Mouse (Mus musculus) CH12.LX (cell line): ENCODE measurements around the gene Extl1. TPM values are rescaled to one million over a fixed set of nuclear protein-coding genes. Genes with fewer than 3 reads are reported as not detected.

Experiments
- DNase-seq: peaks from one replicate; pipeline ENCODE4 v3.0.0-alpha.2; 2013; ENCODE audit errors: extremely low read depth
- H3K27ac ChIP-seq: 2 replicates; pipeline ENCODE4 v1.5.1; 2012; ENCODE audit warnings: low read depth, mild to moderate bottlenecking, control low read depth, moderate library complexity; ENCODE audit not compliant: insufficient read depth
- H3K27me3 ChIP-seq: replicated peaks from 2 replicates; pipeline ENCODE3; 2012; ENCODE audit warnings: inconsistent platforms
- H3K36me3 ChIP-seq, 2 experiments: replicated peaks in 1 of 2; 2 replicates each; pipeline versions ENCODE3 to v1.6.1; 2012; ENCODE audit warnings: inconsistent platforms in 1 of 2, low read length in 1 of 2, mild to moderate bottlenecking in 1 of 2, mixed read lengths in 1 of 2, moderate library complexity in 1 of 2; ENCODE audit not compliant: control insufficient read depth in 1 of 2, insufficient read depth in 1 of 2
- H3K4me1 ChIP-seq, 2 experiments: 2 replicates each; pipeline ENCODE4 v1.6.1; 2012; ENCODE audit warnings: inconsistent platforms in 1 of 2, moderate library complexity in 1 of 2; ENCODE audit not compliant: insufficient read depth in 2 of 2, control insufficient read depth in 1 of 2
- H3K4me2 ChIP-seq: 2 replicates; pipeline ENCODE4 v1.6.1; 2012; ENCODE audit warnings: low read depth, mild to moderate bottlenecking, control low read depth; ENCODE audit not compliant: poor library complexity, insufficient read depth, severe bottlenecking
- H3K4me3 ChIP-seq, 3 experiments: fragments of 150-350 bp in 1 of 3; sonication (generic) in 1 of 3; replicated peaks in 1 of 3; 2 replicates each; pipeline versions ENCODE3 to v1.5.1; 2011 to 2012; ENCODE audit warnings: low read depth in 2 of 3, low read length in 2 of 3, mild to moderate bottlenecking in 2 of 3, moderate library complexity in 2 of 3, control low read depth in 1 of 3, improper control_type of control experiment in 1 of 3, inconsistent platforms in 1 of 3, mixed read lengths in 1 of 3; ENCODE audit not compliant: poor library complexity in 1 of 3
- H3K79me2 ChIP-seq: replicated peaks from 2 replicates; pipeline ENCODE4 v1.6.1; 2012; ENCODE audit warnings: mild to moderate bottlenecking, moderate library complexity; ENCODE audit not compliant: control insufficient read depth, poor library complexity, insufficient read depth, severe bottlenecking; ENCODE audit errors: extremely low read depth
- H3K9ac ChIP-seq: 2 replicates; pipeline ENCODE4 v1.6.1; 2012; ENCODE audit warnings: low read depth, mild to moderate bottlenecking, control low read depth, moderate library complexity; ENCODE audit not compliant: insufficient read depth
- H3K9me3 ChIP-seq: replicated peaks from 2 replicates; pipeline ENCODE3; 2012; ENCODE audit warnings: low read length, inconsistent platforms, mixed read lengths
- BHLHE40 ChIP-seq: IDR thresholded peaks from 2 replicates; pipeline ENCODE4 v1.6.1; 2011; ENCODE audit warnings: mild to moderate bottlenecking, low read depth, low read length, improper control_type of control experiment
- CTCF ChIP-seq, 2 experiments: IDR thresholded peaks in 1 of 2; conservative IDR thresholded peaks in 1 of 2; 2 replicates each; pipeline ENCODE4 v1.5.1; 2011 to 2012; ENCODE audit warnings: low read depth in 2 of 2, low read length in 2 of 2, improper control_type of control experiment in 1 of 2, inconsistent platforms in 1 of 2, mild to moderate bottlenecking in 1 of 2, moderate library complexity in 1 of 2
- ELF1 ChIP-seq: IDR thresholded peaks from 2 replicates; pipeline ENCODE4 v1.6.1; 2014; ENCODE audit warnings: low read depth, mild to moderate bottlenecking, inconsistent platforms, low read length, improper control_type of control experiment
- EP300 ChIP-seq: IDR thresholded peaks from 2 replicates; pipeline ENCODE4 v1.6.1; 2011; ENCODE audit warnings: low read length, improper control_type of control experiment
- ETS1 ChIP-seq: conservative IDR thresholded peaks from 2 replicates; pipeline ENCODE4 v1.6.1; 2012; ENCODE audit warnings: low read depth, mild to moderate bottlenecking, inconsistent platforms, low read length, improper control_type of control experiment, moderate library complexity
- HCFC1 ChIP-seq: IDR thresholded peaks from 2 replicates; pipeline ENCODE4 v1.6.1; 2012; ENCODE audit warnings: low read depth, mild to moderate bottlenecking, inconsistent platforms, low read length, improper control_type of control experiment
- IRF4 ChIP-seq: IDR thresholded peaks from 2 replicates; pipeline ENCODE4 v1.6.1; 2014; ENCODE audit warnings: low read depth, mild to moderate bottlenecking, inconsistent platforms, low read length, improper control_type of control experiment
- JUN ChIP-seq: IDR thresholded peaks from 2 replicates; pipeline ENCODE4 v1.6.1; 2011; ENCODE audit warnings: low read depth, mild to moderate bottlenecking, low read length, improper control_type of control experiment, moderate library complexity; ENCODE audit not compliant: insufficient read depth
- JUND ChIP-seq: conservative IDR thresholded peaks from 2 replicates; pipeline ENCODE4 v1.6.1; 2011; ENCODE audit warnings: low read depth, low read length, improper control_type of control experiment
- MAX ChIP-seq: IDR thresholded peaks from 2 replicates; pipeline ENCODE4 v1.6.1; 2011; ENCODE audit warnings: low read length, improper control_type of control experiment
- MXI1 ChIP-seq: IDR thresholded peaks from 2 replicates; pipeline ENCODE4 v1.6.1; 2011; ENCODE audit warnings: mild to moderate bottlenecking, low read depth, low read length, improper control_type of control experiment
- MYC ChIP-seq: IDR thresholded peaks from 2 replicates; pipeline ENCODE4 v1.6.1; 2011; ENCODE audit warnings: low read depth, mild to moderate bottlenecking, improper control_type of control experiment, low read length
- PAX5 ChIP-seq: IDR thresholded peaks from 2 replicates; pipeline ENCODE4 v1.6.1; 2012; ENCODE audit warnings: low read length, inconsistent platforms, mixed read lengths
- POLR2A ChIP-seq: IDR thresholded peaks from 2 replicates; pipeline ENCODE4 v1.6.1; 2011; ENCODE audit warnings: low read depth, mild to moderate bottlenecking, improper control_type of control experiment, low read length
- RAD21 ChIP-seq: IDR thresholded peaks from 2 replicates; pipeline ENCODE4 v1.6.1; 2011; ENCODE audit warnings: low read depth, mild to moderate bottlenecking, low read length, improper control_type of control experiment, moderate library complexity
- SMC3 ChIP-seq: IDR thresholded peaks from 2 replicates; pipeline ENCODE4 v1.6.1; 2011; ENCODE audit warnings: low read depth, low read length, improper control_type of control experiment
- TBP ChIP-seq: conservative IDR thresholded peaks from 2 replicates; pipeline ENCODE4 v1.6.1; 2011; ENCODE audit warnings: low read depth, low read length, improper control_type of control experiment
- TCF12 ChIP-seq: IDR thresholded peaks from 2 replicates; pipeline ENCODE4 v1.6.1; 2014; ENCODE audit warnings: low read depth, mild to moderate bottlenecking, inconsistent platforms, low read length, improper control_type of control experiment
- ZC3H11A ChIP-seq: IDR thresholded peaks from 2 replicates; pipeline ENCODE4 v1.6.1; 2012; ENCODE audit warnings: low read depth, mild to moderate bottlenecking, inconsistent platforms, low read length, improper control_type of control experiment
- dilution Hi-C: fragments of 300-500 bp; cut with MboI; formaldehyde crosslinking; loops from 2 replicates; pipeline ENCODE4 v1.14.3; 2020; ENCODE audit warnings: low sequenced_read_pairs; ENCODE audit not compliant: extremely low pct_unique_long_range_greater_than_20kb, extremely low pct_ligation_motif_present
- in situ Hi-C: fragments of 300-500 bp; cut with MboI; formaldehyde crosslinking; loops from 3 replicates; pipeline ENCODE4 v1.14.3; 2019; ENCODE audit warnings: low sequenced_read_pairs, low pct_ligation_motif_present, low pct_unique_long_range_greater_than_20kb, mixed read lengths
- polyA plus RNA-seq: library from polyadenylated mRNA; unstranded; fragments of >175 nt; gene quantifications from 2 replicates; pipeline ENCODE4 v1.2.1, GENCODE M21; 2012; ENCODE audit warnings: low read depth; ENCODE audit not compliant: insufficient read length
- total RNA-seq, 2 experiments: library from RNA; depleted of rRNA; stranded (reverse); fragments of 300-350 nt in 1 of 2; fragments of >200 nt in 1 of 2; gene quantifications; 2 replicates each; pipeline ENCODE4 v1.2.3; 2012 to 2014

The Extl1 gene
- total and polyA plus RNA-seq, 3 experiments = 0.54 to 4.5 (median 1.6) TPM

- in situ Hi-C loops (no loop called here), dilution Hi-C loops (no loop called here)
- Histone ChIP-seq H3K9me3 (no peaks in the 10 kb centered on the region), H3K27me3 (no peaks in the 10 kb centered on the region), H3K4me1 (peaks cover 23 to 50% of the 10 kb centered on the region in 2 experiments), H3K9ac (no peak overlapping the region), H3K79me2 (no peaks in the 10 kb centered on the region), H3K4me2 (no peak overlapping the region), H3K36me3 (peaks cover 0 to 17% of the 10 kb centered on the region in 2 experiments), H3K27ac (no peak overlapping the region), H3K4me3 (no peak overlapping the region)
- DNase-seq = peak; percentile 50
- TF ChIP-seq CTCF (conservative IDR thresholded peaks at IDR 0.05 in 1 of 2, IDR thresholded peaks at IDR 0.05 in 1 of 2; ENCODE audit: low read depth in 2 of 2, low read length in 2 of 2) (peak; percentile 79 to 92), TBP (no peak), SMC3 (peak; percentile 75), RAD21 (peak; percentile 75)
Measured at GRCm38 (mm10) chr4:134356591-134357460, 26.8 kb downstream of the Extl1 start.

GRCm38 (mm10) chr4:134355841-134356452, 27.7 kb downstream of the Extl1 start:
- TF ChIP-seq BHLHE40 (peak; percentile 35; the same call in 1 of the 2 replicates), MAX (no peak)
- peaks cover 0 to 17% of the 10 kb centered on the region in 2 experiments for H3K36me3 ChIP-seq
- in situ Hi-C loops = no loop called here
- no peak overlapping the region for H3K9ac ChIP-seq
- peak overlapping the region in 1 of 3 experiments; percentile 27 for H3K4me3 ChIP-seq
- peak overlapping the region; percentile 18; the same call in 1 of the 2 replicates for H3K4me2 ChIP-seq
- dilution Hi-C loops = no loop called here
- H3K27ac ChIP-seq = 0 out of 2 replicates have a peak overlapping the region, but pooled peaks have one; percentile 23
- H3K79me2 ChIP-seq = no peaks in the 10 kb centered on the region
- no peaks in the 10 kb centered on the region for H3K27me3 ChIP-seq
- H3K4me1 ChIP-seq = peaks cover 27 to 47% of the 10 kb centered on the region in 2 experiments
- no peak for DNase-seq
- no peaks in the 10 kb centered on the region for H3K9me3 ChIP-seq

- Histone ChIP-seq H3K9me3 (peaks cover 9% of the 10 kb centered on the region), H3K79me2 (no peaks in the 10 kb centered on the region), H3K4me1 (peaks cover 27 to 51% of the 10 kb centered on the region in 2 experiments), H3K27me3 (no peaks in the 10 kb centered on the region), H3K36me3 (peaks cover 0 to 17% of the 10 kb centered on the region in 2 experiments), H3K4me3 (peak overlapping the region in 2 of 3 experiments; percentile 20 to 64), H3K4me2 (peak overlapping the region; percentile 99), H3K9ac (peak overlapping the region; percentile 45; the same call in 1 of the 2 replicates), H3K27ac (peak overlapping the region; percentile 81)
- peak; percentile 69 for TF ChIP-seq MXI1
- TF ChIP-seq PAX5 = no peak
- TF ChIP-seq ZC3H11A = no peak
- TF ChIP-seq HCFC1 = no peak
- TF ChIP-seq JUND = peak; percentile 9; the same call in 1 of the 2 replicates
- TF ChIP-seq ELF1 = no peak
- peak; percentile 59; the same call in 1 of the 2 replicates for TF ChIP-seq EP300
- peak; percentile 68 for TF ChIP-seq ETS1
- peak; percentile 59 for TF ChIP-seq BHLHE40
- peak; percentile 37 for TF ChIP-seq JUN
- no peak for TF ChIP-seq CTCF (conservative IDR thresholded peaks at IDR 0.05 in 1 of 2, IDR thresholded peaks at IDR 0.05 in 1 of 2; ENCODE audit: low read depth in 2 of 2, low read length in 2 of 2)
- no peak for TF ChIP-seq TCF12
- TF ChIP-seq IRF4 = peak; percentile 85
- TF ChIP-seq MYC = no peak
- no peak; the same call in 1 of the 2 replicates for TF ChIP-seq POLR2A
- in situ Hi-C loops = loop anchor here (5.0 kb wide), 1 partner anchor 46 kb away; no protein-coding TSS in a partner anchor
- dilution Hi-C loops = no loop called here
- DNase-seq = peak; percentile 66
Measured at GRCm38 (mm10) chr4:134353527-134354409, 29.9 kb downstream of the Extl1 start.
